10 mouse cellular contexts compared by ENCODE assay signal in the genomic region with DNA sequence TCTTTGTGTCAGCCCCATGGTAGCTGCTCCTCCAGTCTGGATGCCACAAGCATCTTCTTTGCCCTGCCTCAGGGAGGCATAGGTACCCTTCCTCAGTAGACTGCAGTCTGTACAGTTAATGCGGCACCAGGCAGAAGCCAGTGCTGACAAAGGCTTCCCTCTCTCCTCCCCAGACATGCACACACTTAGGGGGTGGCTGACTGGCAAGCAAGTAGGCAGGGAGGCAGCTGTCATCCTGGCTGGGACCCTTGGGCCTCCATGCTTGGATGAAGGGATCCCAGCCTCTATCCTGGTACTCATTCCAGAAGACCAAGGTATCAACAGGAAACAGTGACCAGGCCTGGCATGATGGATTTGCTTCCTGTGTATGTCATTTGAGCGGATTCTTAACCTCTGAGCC. TPM values are rescaled to one million over a fixed set of nuclear protein-coding genes. Genes with fewer than 3 reads are reported as not detected.
DNase-seq lines count a peak whose midpoint lies in the region; ATAC-seq and TF ChIP-seq lines count a peak whose summit lies in the region.
"Had no signal": no experiment of that assay in that cellular context is flagged by ENCODE, and none has a peak within 500 bp of the region (broad histone marks: within the 10 kb centered on the region; RNA-seq: fewer than 3 reads in every experiment).

No protein-coding gene starts in this region.

- no peak overlapping the region for H3K4me3 ChIP-seq in heart, embryonic 10.5 days
- H3K4me3 ChIP-seq in lung, postnatal 0 days (ENCODE audit: low read depth, low read length) = no peak overlapping the region
- H3K4me3 ChIP-seq in hindbrain, embryonic 14.5 days (replicated peaks; ENCODE audit: low read length) = no peak overlapping the region
- H3K4me3 ChIP-seq in stomach, embryonic 14.5 days (ENCODE audit: low read depth, low read length) = no peak overlapping the region
- no peak overlapping the region for H3K4me3 ChIP-seq in kidney, adult 2 months (ENCODE audit: insufficient read depth, low read depth, low read length)

- H3K4me1 ChIP-seq in heart, embryonic 10.5 days = peaks cover 79% of the 10 kb centered on the region
- peaks cover 11% of the 10 kb centered on the region; the same call in 1 of the 2 replicates for H3K4me1 ChIP-seq in lung, postnatal 0 days (ENCODE audit: insufficient read depth, low read depth, low read length)
- peaks cover 16% of the 10 kb centered on the region for H3K4me1 ChIP-seq in hindbrain, embryonic 14.5 days (replicated peaks; ENCODE audit: control insufficient read depth, insufficient read depth, low read length)
- H3K4me1 ChIP-seq in stomach, embryonic 14.5 days (ENCODE audit: control insufficient read depth, insufficient read depth, low read length) = peaks cover 49% of the 10 kb centered on the region
- peaks cover 3% of the 10 kb centered on the region; the same call in 1 of the 2 replicates for H3K4me1 ChIP-seq in kidney, adult 2 months (ENCODE audit: control insufficient read depth, insufficient read depth, low read length)

- ATAC-seq in lung, postnatal 0 days = 0 out of 2 replicates have a peak, but pooled peaks have one; percentile 13
- ATAC-seq in hindbrain, embryonic 14.5 days (ENCODE audit: low FRiP score) = no peak
- no peak for ATAC-seq in stomach, embryonic 14.5 days (ENCODE audit: insufficient number of reproducible peaks, insufficient read depth, low FRiP score, low read depth)

- no peak for TF ChIP-seq POLR2A in kidney, adult 2 months (IDR thresholded peaks at IDR 0.05; ENCODE audit: low read depth, low read length)

- no peak for TF ChIP-seq CTCF in lung, postnatal 0 days (IDR thresholded peaks at IDR 0.05)
- TF ChIP-seq CTCF in kidney, adult 2 months (conservative IDR thresholded peaks at IDR 0.05; ENCODE audit: insufficient read depth, insufficient read length, low read depth, low read length) = no peak

- TF ChIP-seq EP300 in lung, postnatal 0 days (IDR thresholded peaks at IDR 0.05) = no peak

- no peak for DNase-seq in heart, embryonic 10.5 days (ENCODE audit: low spot score)
- DNase-seq in heart, postnatal 4 days = no peak
- DNase-seq in lung, postnatal 0 days (ENCODE audit: low spot score) = no peak
- DNase-seq in lung, postnatal 36 days = no peak
- DNase-seq in hindbrain, embryonic 14.5 days (ENCODE audit: low spot score) = no peak
- no peak for DNase-seq in c-Kit-positive CD71-positive TER-119-positive erythroid progenitor cells, embryonic 14.5 days (ENCODE audit: low spot score)
- no peak for DNase-seq in kidney, adult 2 months
- DNase-seq: kidney, adult 11 months; thymus, postnatal 36 days had no signal

- H3K4me2 ChIP-seq in lung, postnatal 0 days (replicated peaks; ENCODE audit: low read depth, low read length) = no peak overlapping the region
- H3K4me2 ChIP-seq in hindbrain, embryonic 14.5 days (replicated peaks) = no peak overlapping the region
- H3K4me2 ChIP-seq in stomach, embryonic 14.5 days (replicated peaks; ENCODE audit: low read depth, low read length) = no peak overlapping the region

- no peaks in the 10 kb centered on the region for H3K27me3 ChIP-seq in heart, embryonic 10.5 days (ENCODE audit: insufficient read depth, poor library complexity, severe bottlenecking)
- H3K27me3 ChIP-seq in lung, postnatal 0 days (replicated peaks; ENCODE audit: insufficient read depth, low read length) = no peaks in the 10 kb centered on the region
- no peaks in the 10 kb centered on the region for H3K27me3 ChIP-seq in hindbrain, embryonic 14.5 days (ENCODE audit: control insufficient read depth, insufficient read depth, low read length)
- no peaks in the 10 kb centered on the region for H3K27me3 ChIP-seq in stomach, embryonic 14.5 days (ENCODE audit: control insufficient read depth, insufficient read depth, low read length)
- H3K27me3 ChIP-seq in kidney, adult 2 months (replicated peaks; ENCODE audit: control insufficient read depth, insufficient read depth, low read length) = no peaks in the 10 kb centered on the region

- 53% methylated on average over 2 of the region's 2 CpGs for WGBS in heart, embryonic 10.5 days
- 61% methylated on average over 2 of the region's 2 CpGs for WGBS in lung, postnatal 0 days
- WGBS in hindbrain, embryonic 14.5 days = 67% methylated on average over 2 of the region's 2 CpGs
- WGBS in stomach, embryonic 14.5 days = 66% methylated on average over 2 of the region's 2 CpGs
- 78% methylated on average over 2 of the region's 2 CpGs for WGBS in kidney, adult 2 months

- H3K36me3 ChIP-seq in heart, embryonic 10.5 days = no peaks in the 10 kb centered on the region
- no peaks in the 10 kb centered on the region for H3K36me3 ChIP-seq in lung, postnatal 0 days (ENCODE audit: insufficient read depth, low read length)
- no peaks in the 10 kb centered on the region for H3K36me3 ChIP-seq in hindbrain, embryonic 14.5 days (replicated peaks; ENCODE audit: control insufficient read depth, insufficient read depth)
- H3K36me3 ChIP-seq in stomach, embryonic 14.5 days (ENCODE audit: control insufficient read depth, insufficient read depth, low read length) = no peaks in the 10 kb centered on the region
- no peaks in the 10 kb centered on the region for H3K36me3 ChIP-seq in kidney, adult 2 months (ENCODE audit: control insufficient read depth, insufficient read depth, low read length)

- no peak overlapping the region for H3K9ac ChIP-seq in lung, postnatal 0 days (replicated peaks; ENCODE audit: low read depth)
- no peak overlapping the region; the same call in 1 of the 2 replicates for H3K9ac ChIP-seq in hindbrain, embryonic 14.5 days
- H3K9ac ChIP-seq in stomach, embryonic 14.5 days (replicated peaks; ENCODE audit: low read depth, low read length) = no peak overlapping the region

- no peaks in the 10 kb centered on the region for H3K9me3 ChIP-seq in heart, embryonic 10.5 days
- H3K9me3 ChIP-seq in lung, postnatal 0 days (ENCODE audit: low read length) = no peaks in the 10 kb centered on the region
- H3K9me3 ChIP-seq in hindbrain, embryonic 14.5 days (ENCODE audit: control insufficient read depth, low read length) = no peaks in the 10 kb centered on the region
- H3K9me3 ChIP-seq in stomach, embryonic 14.5 days (ENCODE audit: control insufficient read depth, low read depth, low read length) = no peaks in the 10 kb centered on the region

- H3K27ac ChIP-seq in heart, embryonic 10.5 days = peak overlapping the region; percentile 75
- H3K27ac ChIP-seq in lung, postnatal 0 days (ENCODE audit: low read length) = no peak overlapping the region
- H3K27ac ChIP-seq in hindbrain, embryonic 14.5 days = peak overlapping the region; percentile 47
- H3K27ac ChIP-seq in stomach, embryonic 14.5 days (ENCODE audit: low read length) = 0 out of 2 replicates have a peak overlapping the region, but pooled peaks have one; percentile 7
- no peak overlapping the region for H3K27ac ChIP-seq in kidney, adult 2 months (ENCODE audit: insufficient read depth, low read depth, low read length)

RNA-seq across cellular contexts. Expression of gene Slc9a1, which starts 26.6 kb away (rescaled TPM):
- 7.6 and 8.2 TPM in 2 replicates for polyA plus RNA-seq in heart, embryonic 10.5 days (2016; fragmentation: Nextera tagmentation; extraction: Ambion mirVana)
- 10 to 100 TPM; 21.1 to 24.4 TPM for total RNA-seq in heart, postnatal 4 days (2021)
- polyA plus RNA-seq in lung, postnatal 0 days (2015; fragmentation: Nextera tagmentation; extraction: Ambion mirVana) = 5.4 and 6.0 TPM in 2 replicates
- polyA plus RNA-seq in hindbrain, embryonic 14.5 days (2014; fragmentation: Nextera tagmentation; extraction: Ambion mirVana) = 8.5 and 9.0 TPM in 2 replicates
- polyA plus RNA-seq in stomach, embryonic 14.5 days (2014; fragmentation: Nextera tagmentation; extraction: Ambion mirVana) = 9.8 and 10.6 TPM in 2 replicates
- polyA plus RNA-seq in kidney, adult 2 months (2012; rRNA removed) = 30.1 and 32.3 TPM in 2 replicates

RNA-seq across cellular contexts. Expression of gene Wdtc1, which starts 42.8 kb away (rescaled TPM):
- polyA plus RNA-seq in heart, embryonic 10.5 days (2016; fragmentation: Nextera tagmentation; extraction: Ambion mirVana) = 13.4 and 14.2 TPM in 2 replicates
- 10 to 100 TPM; 46.9 to 47.9 TPM for total RNA-seq in heart, postnatal 4 days (2021)
- 9.2 and 9.9 TPM in 2 replicates for polyA plus RNA-seq in lung, postnatal 0 days (2015; fragmentation: Nextera tagmentation; extraction: Ambion mirVana)
- 25.6 and 27.0 TPM in 2 replicates for polyA plus RNA-seq in hindbrain, embryonic 14.5 days (2014; fragmentation: Nextera tagmentation; extraction: Ambion mirVana)
- 18.5 and 19.9 TPM in 2 replicates for polyA plus RNA-seq in stomach, embryonic 14.5 days (2014; fragmentation: Nextera tagmentation; extraction: Ambion mirVana)
- 64.1 and 64.4 TPM in 2 replicates for polyA plus RNA-seq in kidney, adult 2 months (2012; rRNA removed)

Comparison
In these comparisons a context has a peak if more than half of its experiments do, and no peak if none do; other contexts are left out.
1. H3K27ac ChIP-seq: peak in heart, embryonic 10.5 days (single experiment), hindbrain, embryonic 14.5 days (single experiment) and stomach, embryonic 14.5 days (single experiment); none in lung, postnatal 0 days (single experiment) and kidney, adult 2 months (single experiment).